Mouse (Mus musculus): ENCODE measurements at regions not wholly inside any gene's neighbourhood (a gene's known extent, or its start where the extent isn't known, plus 50 kb on each side); places are given as distances from the start of the nearest gene placed in this dataset.

DNA sequence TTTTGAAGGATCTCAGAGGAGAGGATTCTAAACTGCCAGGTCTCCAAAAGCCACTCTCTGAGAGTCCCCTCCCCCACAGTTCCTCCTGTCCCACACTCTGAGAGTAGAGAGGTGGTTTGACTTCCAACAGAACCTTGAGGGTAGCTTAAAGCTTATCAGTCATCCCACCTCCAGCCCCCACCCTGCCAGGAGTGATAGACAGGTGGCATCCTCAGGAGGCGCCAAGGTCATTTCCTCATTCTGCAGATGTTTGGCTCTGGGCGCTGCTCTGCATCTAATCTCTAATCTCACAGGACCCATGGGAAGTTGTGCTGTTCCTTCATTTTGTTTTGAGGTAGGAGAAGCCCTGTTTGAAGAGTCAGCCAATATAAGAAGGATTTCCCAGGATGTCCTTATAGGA is 96.2 kb downstream of the Hes1 start:
- DNase-seq (ENCODE audit: low spot score in 2 of 2) = no peak

DNA sequence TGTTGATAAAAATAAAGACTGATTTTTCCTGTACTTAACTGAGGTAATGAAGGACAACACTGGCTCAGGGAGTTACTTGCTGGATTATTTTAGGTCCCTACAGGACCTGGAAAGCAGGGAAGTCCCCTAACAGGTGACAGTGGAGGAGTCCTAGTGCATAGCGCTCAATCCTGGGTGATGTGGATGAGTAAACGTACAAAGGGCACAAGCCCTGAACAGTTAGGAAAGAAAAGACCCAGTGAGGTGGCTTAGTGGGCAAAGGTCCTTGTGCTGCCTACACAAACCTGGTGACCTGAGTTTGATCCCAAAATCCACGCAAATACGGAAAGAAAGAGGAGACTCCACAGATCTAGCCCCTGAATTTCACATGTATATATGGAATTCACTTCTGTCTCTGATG is 99.1 kb downstream of the Hes1 start:
- DNase-seq (ENCODE audit: low spot score in 2 of 2) = no peak

DNA sequence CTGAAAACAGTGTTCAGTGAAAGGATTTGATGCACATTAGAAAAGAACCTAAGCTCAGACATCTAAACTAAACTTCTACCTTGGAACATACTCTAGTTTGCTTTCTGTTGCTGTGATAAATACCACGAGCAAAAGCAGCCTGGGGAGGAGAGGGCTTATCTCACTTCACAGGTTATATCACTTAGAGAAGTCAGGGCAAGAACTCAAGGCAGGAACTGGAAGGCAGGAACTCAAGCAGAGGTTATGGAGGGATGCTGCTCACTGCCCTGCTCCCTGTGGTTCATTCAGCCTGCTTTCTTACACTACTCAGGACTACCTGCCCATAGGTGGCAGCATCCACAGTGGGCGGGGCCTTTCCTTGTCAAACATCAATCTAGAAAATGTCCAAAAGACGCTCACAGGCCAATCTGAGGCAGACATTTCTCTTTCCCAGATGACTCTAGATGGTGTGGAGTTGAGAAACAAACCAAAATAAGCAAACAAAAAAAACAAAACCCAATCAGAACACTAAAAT is 101.5 kb downstream of the Hes1 start:
- no peak for DNase-seq (ENCODE audit: low spot score in 2 of 2)

DNA sequence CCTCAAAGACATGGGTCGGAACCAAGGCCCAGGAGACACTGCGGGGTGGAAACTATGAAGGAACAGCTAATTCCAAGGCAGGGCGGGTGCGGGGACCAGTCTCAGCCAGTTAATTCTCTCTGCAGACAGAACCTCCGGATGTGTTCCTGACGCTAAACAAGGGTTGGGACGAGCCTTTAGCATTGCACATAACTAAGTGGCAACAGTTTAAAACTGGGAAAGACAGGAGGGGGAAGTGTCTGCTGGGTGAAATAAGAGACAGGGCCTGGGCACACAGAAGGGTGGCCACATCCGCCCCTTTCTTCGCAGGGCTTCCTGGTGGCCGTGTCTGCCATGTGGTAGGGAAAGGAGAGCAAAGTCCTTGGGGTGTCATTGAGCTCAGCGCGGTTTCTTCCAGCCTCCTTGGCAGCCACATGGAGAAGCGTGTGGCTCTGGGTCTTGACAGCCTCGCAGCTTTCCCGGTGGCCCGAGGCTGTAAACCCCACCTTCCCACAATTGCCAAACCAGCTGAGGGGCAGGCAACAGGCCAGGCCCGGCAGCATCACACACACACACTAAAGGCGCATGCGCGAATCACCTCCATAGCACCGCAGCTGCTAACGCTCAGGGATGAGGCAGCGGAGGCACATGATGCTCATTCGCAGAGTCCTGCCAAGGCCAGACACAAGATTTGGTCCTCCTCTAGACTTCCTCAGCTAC is 95.8 kb downstream of the Cpn2 start:
- DNase-seq (ENCODE audit: low spot score in 2 of 2) = no peak

DNA sequence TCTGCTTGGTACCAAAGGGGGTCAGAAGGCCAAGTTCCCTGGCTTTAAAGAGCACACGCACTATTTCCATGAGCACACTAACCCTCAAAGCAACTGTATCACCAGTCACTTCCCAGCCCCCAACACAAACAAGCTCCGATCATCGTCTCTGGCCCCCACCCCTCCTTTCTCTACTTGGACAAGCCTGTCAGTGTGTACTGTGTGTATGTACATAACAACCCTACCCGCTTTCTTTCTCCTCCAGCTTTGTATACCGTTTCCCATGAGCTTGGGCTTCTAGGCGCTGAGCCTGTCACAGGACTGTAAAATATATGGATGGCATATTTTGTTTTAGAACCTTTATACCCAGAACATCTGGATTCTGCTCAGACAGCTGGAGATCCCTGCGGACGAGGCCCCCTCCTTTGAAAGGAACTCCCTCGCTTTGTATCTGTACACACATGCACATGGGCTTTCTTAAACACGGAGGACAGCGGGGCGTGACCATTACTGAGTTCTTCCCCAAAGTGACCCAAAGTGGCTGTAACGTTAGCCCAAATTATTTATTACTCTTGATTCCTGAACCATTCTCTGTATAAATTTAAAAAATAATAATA is 95.1 kb downstream of the Cpn2 start:
- DNase-seq (ENCODE audit: low spot score in 2 of 2) = no peak

DNA sequence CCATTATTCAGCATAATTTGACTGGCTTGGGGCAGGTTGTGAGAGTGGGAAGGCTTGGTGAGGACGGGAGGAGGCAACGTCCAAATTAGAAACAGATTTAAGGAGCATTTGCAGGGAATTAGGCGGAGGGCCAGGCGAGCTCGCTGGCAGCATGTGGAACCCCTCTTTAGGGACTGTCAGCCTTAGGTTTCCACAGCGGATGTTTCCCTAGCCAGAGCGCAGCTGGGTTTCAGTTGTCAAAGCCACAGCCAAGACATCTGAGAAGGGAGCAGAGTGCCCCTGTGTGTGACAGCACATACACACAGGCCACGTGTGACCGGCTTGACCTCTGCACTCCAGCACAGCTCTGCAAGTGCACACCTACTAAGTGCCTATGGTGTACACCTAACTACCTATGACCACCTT is 94.5 kb downstream of the Cpn2 start:
- peak in 1 of 2 experiments; percentile 35 for DNase-seq (ENCODE audit: low spot score in 2 of 2)

DNA sequence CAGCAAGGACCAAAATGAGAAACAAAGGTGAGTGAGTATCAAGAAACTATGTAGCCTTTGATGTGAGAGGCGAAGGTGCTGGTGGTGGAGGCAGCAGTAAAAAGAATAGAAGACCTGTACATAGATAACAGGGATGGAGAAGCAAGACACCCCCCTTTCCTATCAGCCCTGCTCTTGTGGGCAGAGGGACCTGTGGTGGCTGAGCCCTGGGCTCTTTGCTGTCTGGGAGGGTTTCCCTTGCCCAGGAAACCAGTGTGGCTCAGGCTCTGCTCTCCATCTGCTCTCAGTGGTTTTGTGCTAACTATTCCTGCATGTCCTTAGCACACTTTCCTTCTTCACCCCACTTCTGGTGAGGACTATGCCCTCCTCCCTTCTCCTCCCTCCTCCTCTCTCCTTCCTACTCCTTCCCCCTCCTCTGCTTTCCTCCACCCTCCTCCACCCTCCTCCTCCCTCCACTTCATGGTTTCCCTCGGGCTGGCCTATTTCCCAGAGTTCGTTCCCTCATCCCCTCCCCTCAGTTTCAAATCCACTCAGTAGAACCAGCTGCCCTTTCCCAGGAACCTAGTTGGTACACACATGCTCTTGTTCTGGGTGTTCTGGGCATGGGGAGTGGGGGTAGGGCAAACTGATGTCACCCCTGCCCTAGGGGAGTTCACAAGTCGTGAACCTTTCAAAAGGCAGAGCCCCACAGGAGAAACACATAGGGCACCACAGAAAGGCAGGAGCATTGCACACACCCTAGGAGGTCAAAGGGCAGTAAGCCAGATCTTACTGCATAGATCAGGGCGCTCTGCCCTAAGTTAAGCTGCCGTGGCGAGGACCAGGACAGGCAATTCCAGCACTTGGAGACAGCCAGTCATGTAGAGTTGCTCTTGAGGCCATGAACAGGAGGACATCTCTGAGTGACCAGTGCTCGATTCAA is 93.1 kb downstream of the Cpn2 start:
- DNase-seq (ENCODE audit: low spot score in 2 of 2) = no peak

DNA sequence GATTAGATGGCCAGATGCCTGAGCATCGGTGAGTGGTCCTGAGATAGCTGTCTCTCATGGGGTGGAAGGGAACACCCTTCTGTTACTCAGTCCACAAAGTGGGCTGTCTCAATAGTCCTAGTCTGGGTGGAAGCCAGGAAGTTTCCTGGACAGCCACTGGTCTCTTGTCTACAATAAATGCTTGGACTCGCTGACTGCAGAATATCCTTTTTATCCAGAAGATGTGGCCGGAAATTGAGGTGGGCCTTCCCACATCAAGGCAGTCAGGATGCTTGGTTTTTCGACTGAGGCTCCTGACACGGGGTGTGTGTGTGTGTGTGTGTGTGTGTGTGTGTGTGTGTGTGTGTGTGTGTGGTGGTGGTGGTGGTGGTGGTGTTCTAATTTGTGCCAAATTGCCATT is 91.0 kb downstream of the Cpn2 start:
- DNase-seq (ENCODE audit: low spot score in 2 of 2) = no peak

DNA sequence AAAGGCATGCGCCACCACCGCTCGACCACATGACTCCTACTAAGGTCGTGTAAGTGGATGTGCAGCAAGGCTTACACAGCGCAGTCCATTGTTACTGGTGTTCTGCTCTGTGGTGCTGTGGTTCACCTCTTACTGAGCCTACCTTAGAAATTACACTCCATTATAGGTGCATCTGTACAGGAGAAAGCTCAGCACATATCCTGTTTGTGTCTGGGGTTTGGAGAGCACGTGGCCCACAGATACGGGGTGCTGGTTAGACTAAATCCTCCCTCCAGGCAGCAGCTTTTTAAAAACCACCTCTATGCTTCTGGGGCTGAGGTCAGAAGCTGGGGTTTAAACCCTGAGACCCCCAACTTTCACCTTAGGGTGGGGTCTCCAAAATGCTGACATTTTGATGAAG is 89.5 kb downstream of the Cpn2 start:
- DNase-seq (ENCODE audit: low spot score in 2 of 2) = no peak

DNA sequence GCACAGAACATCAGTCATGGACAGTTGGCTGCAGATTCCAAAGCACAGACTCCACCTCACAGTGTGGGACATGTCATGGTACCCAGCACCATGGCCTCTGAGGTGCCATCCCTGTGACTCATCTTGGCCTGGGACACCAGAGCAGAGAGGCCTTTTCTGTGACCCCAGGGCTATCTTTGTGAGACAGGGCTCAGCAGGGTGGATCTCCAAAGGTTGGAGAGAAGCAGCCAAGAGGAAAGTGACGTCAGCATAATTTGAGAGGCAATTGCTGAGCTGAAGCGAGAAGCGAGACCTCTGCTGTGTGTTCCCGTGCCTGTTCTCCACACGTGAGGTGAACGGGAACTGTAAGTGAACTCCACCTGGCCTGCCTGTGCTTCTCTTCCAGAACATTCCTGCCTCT is 88.7 kb downstream of the Cpn2 start:
- DNase-seq (ENCODE audit: low spot score in 2 of 2) = no peak

DNA sequence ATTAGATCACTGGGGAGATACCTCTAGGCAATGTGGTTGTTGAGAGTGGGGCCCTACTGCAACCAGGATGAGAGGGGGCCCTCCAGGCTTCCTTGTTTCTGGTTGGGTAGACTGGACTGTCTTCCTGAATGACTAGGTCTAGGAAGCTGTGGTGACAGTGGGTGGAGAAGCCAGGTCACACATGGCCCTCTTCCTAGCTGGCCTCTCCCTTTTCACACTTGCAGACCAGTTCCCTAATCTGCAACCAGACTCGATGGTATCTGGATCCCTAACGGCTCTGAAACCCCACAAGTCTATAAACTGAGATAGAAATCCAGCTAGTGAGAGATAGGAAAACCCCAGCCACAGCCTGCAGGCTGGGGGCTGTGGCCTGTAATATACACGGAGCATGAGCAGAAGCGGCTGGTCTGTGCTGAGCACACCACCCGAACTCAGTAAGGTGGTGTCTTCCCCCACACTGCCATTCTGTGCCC is 87.8 kb downstream of the Cpn2 start:
- DNase-seq (ENCODE audit: low spot score in 2 of 2) = no peak

DNA sequence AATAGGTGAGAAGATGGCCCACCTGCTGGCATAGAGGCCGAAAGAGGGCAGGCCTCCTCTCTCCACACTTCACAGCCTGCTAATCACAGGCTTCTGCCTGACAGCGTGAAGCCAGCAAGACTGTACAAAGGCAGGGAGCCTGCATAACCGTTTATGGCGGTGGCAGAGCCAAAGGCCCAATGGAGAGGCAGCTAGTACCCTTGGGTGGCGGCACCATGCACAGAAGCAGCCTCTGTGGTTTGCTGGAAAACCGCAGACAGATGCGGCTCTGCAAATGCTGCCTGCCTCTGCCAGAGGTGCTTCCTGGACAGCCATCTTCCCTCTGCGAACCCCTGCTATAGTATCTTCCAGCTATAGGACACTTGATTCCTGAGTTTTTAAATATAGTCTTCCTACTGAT is 86.2 kb downstream of the Cpn2 start:
- DNase-seq (ENCODE audit: low spot score in 2 of 2) = peak in 1 of 2 experiments; percentile 42

DNA sequence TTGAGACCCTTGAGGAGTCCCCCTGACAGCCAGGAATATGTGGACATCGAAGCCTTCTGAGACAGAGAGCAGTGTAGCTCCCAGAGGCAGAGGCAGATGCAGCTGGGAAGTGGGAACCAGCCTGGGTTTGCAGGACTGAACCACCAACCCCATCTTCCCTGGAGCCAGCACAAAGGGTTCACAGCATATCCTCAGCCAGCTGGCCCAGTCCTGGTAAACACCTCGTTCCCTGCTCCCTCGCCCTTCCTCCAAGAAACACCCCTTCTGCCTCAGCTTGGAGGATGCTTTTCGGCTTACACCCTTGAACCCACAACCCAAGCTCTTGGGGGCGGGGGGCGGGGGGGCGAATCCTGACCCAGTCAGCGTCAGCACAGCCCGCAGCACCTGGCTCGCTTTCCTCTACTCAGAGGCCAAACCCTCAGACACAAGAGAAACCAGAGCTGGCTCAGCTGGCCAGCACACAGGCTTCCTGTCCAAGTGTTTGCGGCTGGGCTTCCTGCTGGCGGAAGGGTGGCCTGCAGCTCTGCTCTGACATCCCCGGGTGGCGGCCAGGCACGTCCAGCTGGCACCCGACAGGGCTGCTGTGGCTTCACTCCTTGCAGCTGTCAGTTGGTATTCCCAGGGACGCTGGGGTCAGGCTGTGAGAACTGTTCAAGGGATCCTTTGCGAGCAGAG is 82.6 kb downstream of the Cpn2 start:
- DNase-seq (ENCODE audit: low spot score in 2 of 2) = peak in 1 of 2 experiments; percentile 50

DNA sequence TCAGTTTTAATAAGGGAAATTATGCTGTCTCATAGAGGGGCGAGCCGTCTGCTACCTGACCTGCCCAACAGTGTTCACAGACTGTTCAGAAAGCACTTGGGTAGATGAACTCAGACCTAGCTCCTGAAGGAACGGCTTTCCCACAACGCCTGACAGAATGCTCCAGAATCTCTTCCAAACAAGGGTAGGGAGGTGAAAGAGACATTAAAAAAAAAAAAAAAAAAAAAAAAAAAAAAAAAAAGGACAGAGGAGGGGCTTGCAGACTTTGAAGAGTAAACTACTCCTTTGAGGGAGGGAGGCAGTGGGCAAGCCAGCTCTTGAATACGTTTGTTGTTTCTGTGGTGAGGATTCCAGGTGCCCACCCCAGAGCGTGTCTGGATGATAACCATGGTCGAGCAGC is 81.6 kb downstream of the Cpn2 start:
- no peak for DNase-seq (ENCODE audit: low spot score in 2 of 2)

DNA sequence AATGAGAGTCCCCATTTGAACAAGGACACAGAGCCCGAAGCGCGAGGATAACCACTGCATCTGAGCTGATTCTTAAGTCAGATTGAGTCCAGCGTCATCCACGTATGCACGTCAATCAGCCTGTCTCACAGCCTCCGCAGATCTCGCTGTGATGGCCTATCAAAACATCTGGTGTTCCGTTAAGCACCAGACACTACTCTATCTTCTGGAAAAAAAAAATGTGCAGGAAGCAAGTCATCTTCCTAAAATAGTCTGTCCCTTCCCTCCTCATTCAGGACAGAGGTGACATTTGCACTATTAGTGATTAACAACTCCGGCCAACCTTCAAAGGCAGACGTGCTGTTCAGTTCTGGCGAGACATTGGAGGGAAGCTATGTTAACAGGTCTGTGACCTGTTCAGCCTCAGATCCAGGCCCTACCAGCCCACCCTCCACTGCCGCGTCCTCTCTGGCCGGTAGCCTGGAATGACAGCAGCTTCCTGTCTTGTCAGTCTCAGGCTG is 81.0 kb downstream of the Cpn2 start:
- no peak for DNase-seq (ENCODE audit: low spot score in 2 of 2)

DNA sequence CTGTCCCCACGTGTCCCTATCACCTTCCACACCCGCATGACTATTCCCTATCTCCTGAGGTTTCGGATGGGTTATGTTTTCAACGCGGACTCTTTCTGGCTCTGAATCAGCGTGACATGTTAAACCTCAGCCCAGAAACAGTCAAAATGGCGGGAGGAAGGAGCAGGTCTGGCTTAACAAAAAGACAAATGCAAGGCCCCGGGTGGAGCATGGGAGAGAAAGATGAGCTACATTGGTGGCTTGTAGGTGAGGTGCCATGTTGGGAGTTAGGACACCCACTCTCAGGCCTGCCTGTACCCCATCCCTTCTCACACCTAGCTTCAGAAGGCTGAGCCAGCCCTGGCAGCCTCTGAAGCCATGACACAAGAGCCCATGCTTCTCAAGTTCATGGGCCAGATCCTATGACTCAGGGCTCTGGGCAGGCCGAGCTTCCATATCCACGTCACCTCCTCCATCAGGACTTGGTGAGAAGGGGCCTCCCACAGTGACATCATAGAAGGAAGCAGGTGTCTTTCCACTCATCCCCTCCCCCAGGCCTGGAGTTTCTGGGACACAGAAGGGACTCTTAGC is 80.5 kb downstream of the Cpn2 start:
- DNase-seq (ENCODE audit: low spot score in 2 of 2) = no peak

DNA sequence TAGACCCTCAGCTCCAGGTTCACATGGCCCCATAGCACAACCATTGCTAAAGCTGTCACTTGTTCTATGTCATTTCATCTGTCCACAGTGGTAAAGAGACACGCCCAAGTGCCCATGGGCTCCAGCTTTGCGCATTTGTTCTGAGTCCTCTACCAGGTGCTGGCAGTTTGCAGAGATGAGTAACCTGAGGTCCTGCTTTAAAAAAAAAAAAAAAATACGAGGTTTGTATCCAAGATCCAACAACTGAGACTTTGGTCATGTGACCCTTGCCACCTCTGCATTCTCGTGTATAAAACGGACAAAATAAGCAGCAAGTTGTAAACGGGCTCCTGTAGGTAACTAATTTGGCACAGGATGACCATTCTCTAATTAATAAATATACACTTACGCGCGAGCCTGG is 79.9 kb downstream of the Cpn2 start:
- no peak for DNase-seq (ENCODE audit: low spot score in 2 of 2)

DNA sequence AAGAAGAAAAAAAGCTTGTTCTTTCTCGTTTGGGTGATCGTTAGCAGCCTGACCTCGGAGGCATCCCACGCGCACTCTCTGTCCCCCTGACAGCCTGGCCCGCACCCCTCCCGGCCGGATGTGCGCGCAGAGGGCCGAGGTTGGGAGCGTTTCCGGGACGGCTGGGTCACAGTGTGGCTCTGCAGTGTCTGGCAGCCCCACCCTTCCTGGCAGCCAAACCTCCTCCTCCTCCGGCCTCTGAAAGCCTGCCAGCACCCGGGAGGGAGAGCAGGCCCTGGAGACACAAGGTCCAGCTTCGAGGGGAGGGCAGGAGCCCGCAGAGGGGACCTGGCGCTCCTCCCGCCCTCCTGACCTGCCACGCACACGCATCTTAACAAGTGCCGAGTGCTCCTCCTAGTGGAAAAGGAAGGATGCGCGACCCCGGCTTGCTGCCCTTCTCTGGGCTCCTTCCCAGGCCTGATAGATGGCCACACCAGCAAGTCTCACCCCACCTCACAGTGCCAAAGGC is 79.3 kb downstream of the Cpn2 start:
- peak; percentile 69 to 84 for DNase-seq (ENCODE audit: low spot score in 2 of 2)

DNA sequence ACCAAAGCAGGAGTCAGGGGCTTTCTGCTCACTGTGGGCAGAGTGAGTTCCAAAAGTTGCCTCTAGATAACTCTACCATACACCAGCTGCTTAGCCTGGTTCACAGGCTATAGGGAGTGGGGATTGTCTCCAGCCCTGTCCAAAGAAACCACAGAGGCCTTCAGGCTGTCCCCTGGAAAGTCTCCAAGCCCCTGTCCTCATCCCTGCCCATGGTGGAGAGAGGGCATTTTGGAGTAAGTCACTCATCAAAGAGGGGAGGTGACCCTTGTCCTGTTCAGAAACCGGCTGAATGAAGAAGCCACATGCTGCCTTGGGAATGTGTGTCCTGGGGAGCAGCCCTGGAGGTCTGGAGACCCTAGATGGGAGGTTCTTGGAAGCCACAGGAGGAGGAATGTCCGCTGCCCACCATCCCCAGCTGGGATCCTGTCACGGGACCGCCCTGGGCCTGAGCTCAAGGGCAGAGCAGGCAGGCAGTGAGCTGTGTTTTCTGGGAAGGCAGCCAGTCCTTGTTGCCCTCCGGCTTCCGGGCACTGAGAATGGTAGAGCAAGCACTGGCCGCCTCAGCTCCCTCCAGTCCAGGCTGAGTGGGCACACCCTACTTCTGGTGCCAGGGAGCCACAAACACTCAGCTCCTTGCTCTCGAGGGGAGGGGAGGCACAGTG is 78.4 kb downstream of the Cpn2 start:
- DNase-seq (ENCODE audit: low spot score in 2 of 2) = peak in 1 of 2 experiments; percentile 40

DNA sequence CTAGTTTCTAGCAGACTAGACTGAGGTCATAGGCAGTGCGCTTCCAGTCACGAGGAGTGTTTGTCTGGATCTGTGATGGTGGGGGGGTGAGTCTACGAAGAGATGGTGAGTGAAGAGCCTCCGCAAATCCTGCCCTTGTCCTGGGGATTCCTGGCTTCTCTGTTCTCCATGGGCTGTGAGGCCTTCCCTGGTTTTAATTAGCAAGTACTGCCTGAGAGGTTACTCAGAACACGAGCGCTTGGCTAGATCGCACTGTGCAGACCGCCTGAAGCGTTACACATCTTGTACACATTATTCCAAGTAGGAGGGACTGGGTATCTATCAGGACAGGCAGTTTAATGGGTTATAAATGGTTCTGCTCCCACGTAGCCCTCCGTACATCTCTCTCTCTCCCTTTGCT is 76.9 kb downstream of the Cpn2 start:
- DNase-seq (ENCODE audit: low spot score in 2 of 2) = no peak

Measured in spleen, postnatal 10 days (tissue).